Comparison of ENCODE assay signal across 23 mouse cellular contexts in genomic region chrX:100814139-100814538, GRCm38 (mm10).
"Had no signal": no experiment of that assay in that cellular context is flagged by ENCODE, and none has a peak within 500 bp of the region (broad histone marks: within the 10 kb centered on the region; RNA-seq: fewer than 3 reads in every experiment).

No protein-coding gene starts in this region.

- H3K9ac ChIP-seq: heart, embryonic 12.5 days; hindbrain, embryonic 13.5 days; hindbrain, embryonic 15.5 days; kidney, embryonic 15.5 days; limb, embryonic 13.5 days; limb, embryonic 15.5 days; liver, embryonic 12.5 days; liver, embryonic 14.5 days had no signal

- H3K27me3 ChIP-seq: heart, embryonic 12.5 days; hindbrain, embryonic 13.5 days; hindbrain, embryonic 15.5 days had no signal

- H3K4me3 ChIP-seq: heart, embryonic 10.5 days; heart, embryonic 12.5 days; hindbrain, embryonic 13.5 days; hindbrain, embryonic 15.5 days; kidney, embryonic 15.5 days; limb, embryonic 13.5 days; limb, embryonic 15.5 days; liver, embryonic 12.5 days had no signal

- H3K4me1 ChIP-seq: hindbrain, embryonic 13.5 days; hindbrain, embryonic 15.5 days; kidney, embryonic 15.5 days; limb, embryonic 13.5 days; limb, embryonic 15.5 days; liver, embryonic 12.5 days had no signal

- H3K4me2 ChIP-seq: heart, embryonic 12.5 days; hindbrain, embryonic 13.5 days; hindbrain, embryonic 15.5 days; kidney, embryonic 15.5 days; limb, embryonic 13.5 days; limb, embryonic 15.5 days; liver, embryonic 12.5 days had no signal

- DNase-seq: gastrocnemius, postnatal 25 days; heart, adult 18-20 months; heart, postnatal 10 days; heart, postnatal 4 days; kidney, adult 18-20 months; kidney, adult 9 months; kidney, postnatal 14 days; kidney, postnatal 36 days; layer of hippocampus, adult 9-11 months; layer of hippocampus, postnatal 36 days; left cerebral cortex, postnatal 4 days had no signal

- H3K27ac ChIP-seq: heart, embryonic 10.5 days; hindbrain, embryonic 13.5 days; hindbrain, embryonic 15.5 days; hindbrain, postnatal 0 days; kidney, embryonic 15.5 days; kidney, postnatal 0 days; limb, embryonic 13.5 days; limb, embryonic 15.5 days; liver, embryonic 12.5 days; liver, embryonic 14.5 days had no signal

- ATAC-seq: hindbrain, postnatal 0 days; intestine, embryonic 16.5 days; liver, embryonic 12.5 days had no signal

- H3K9me3 ChIP-seq: heart, embryonic 10.5 days; heart, embryonic 12.5 days; hindbrain, embryonic 13.5 days; hindbrain, embryonic 15.5 days; kidney, embryonic 15.5 days; limb, embryonic 13.5 days; limb, embryonic 15.5 days; liver, embryonic 12.5 days had no signal
